Mouse (Mus musculus) erythroblast, embryonic 14.5 days (primary cell): Measurements from ENCODE around the gene Fam25c.

Experiments used
- GATA1 ChIP-seq: IDR thresholded peaks from 2 replicates; pipeline ENCODE4 v1.6.1; 2012; ENCODE audit warnings: low read length, inconsistent platforms, mixed read lengths
- TAL1 ChIP-seq: IDR thresholded peaks from 3 replicates; pipeline ENCODE4 v1.6.1; 2012; ENCODE audit warnings: low read length, inconsistent platforms, mixed read lengths

GRCm38 (mm10) chr14:34330657-34331158 is 24.5 kb downstream of the Fam25c start:
- no peak for TF ChIP-seq TAL1
- no peak for TF ChIP-seq GATA1
